Mouse (Mus musculus): ENCODE data around the gene Cbx8. TPM values are rescaled to one million over a fixed set of nuclear protein-coding genes. Genes with fewer than 3 reads are reported as not detected.

The Cbx8 gene
- polyA plus RNA-seq, 1 experiment = 6.0 TPM

- Histone ChIP-seq H3K4me3 (ENCODE audit: insufficient read depth, low read length) (no peak overlapping the region), H3K4me1 (ENCODE audit: control insufficient read depth, insufficient read depth, low read length) (no peaks in the 10 kb centered on the region), H3K27ac (ENCODE audit: insufficient read depth, low read length) (no peak overlapping the region)
- TF ChIP-seq CTCF (IDR thresholded peaks at IDR 0.05; ENCODE audit: extremely low read depth, insufficient read depth, low read length) (no peak), POLR2A (IDR thresholded peaks at IDR 0.05; ENCODE audit: extremely low read depth, insufficient read depth, low read length) (no peak)
Observed at GRCm38 (mm10) chr11:119021180-119021579, 19.6 kb downstream of the Cbx8 start.

- no peak overlapping the region for H3K27ac ChIP-seq (ENCODE audit: insufficient read depth, low read length)
- no peak for TF ChIP-seq CTCF (IDR thresholded peaks at IDR 0.05; ENCODE audit: extremely low read depth, insufficient read depth, low read length)
- no peak for TF ChIP-seq POLR2A (IDR thresholded peaks at IDR 0.05; ENCODE audit: extremely low read depth, insufficient read depth, low read length)
- no peak overlapping the region for H3K4me3 ChIP-seq (ENCODE audit: insufficient read depth, low read length)
- no peaks in the 10 kb centered on the region for H3K4me1 ChIP-seq (ENCODE audit: control insufficient read depth, insufficient read depth, low read length)
Observed at GRCm38 (mm10) chr11:119017506-119017905, 23.3 kb downstream of the Cbx8 start.

GRCm38 (mm10) chr11:119014455-119014854, 26.3 kb downstream of the Cbx8 start:
- no peak overlapping the region for H3K4me3 ChIP-seq (ENCODE audit: insufficient read depth, low read length)
- H3K27ac ChIP-seq (ENCODE audit: insufficient read depth, low read length) = no peak overlapping the region
- no peaks in the 10 kb centered on the region for H3K4me1 ChIP-seq (ENCODE audit: control insufficient read depth, insufficient read depth, low read length)
- TF ChIP-seq POLR2A (IDR thresholded peaks at IDR 0.05; ENCODE audit: extremely low read depth, insufficient read depth, low read length) (no peak), CTCF (IDR thresholded peaks at IDR 0.05; ENCODE audit: extremely low read depth, insufficient read depth, low read length) (no peak)

GRCm38 (mm10) chr11:119007461-119008456, 33.0 kb downstream of the Cbx8 start:
- Histone ChIP-seq H3K4me1 (ENCODE audit: control insufficient read depth, insufficient read depth, low read length) (no peaks in the 10 kb centered on the region), H3K4me3 (ENCODE audit: insufficient read depth, low read length) (no peak overlapping the region), H3K27ac (ENCODE audit: insufficient read depth, low read length) (no peak overlapping the region)
- no peak for TF ChIP-seq CTCF (IDR thresholded peaks at IDR 0.05; ENCODE audit: extremely low read depth, insufficient read depth, low read length)
- no peak for TF ChIP-seq POLR2A (IDR thresholded peaks at IDR 0.05; ENCODE audit: extremely low read depth, insufficient read depth, low read length)

GRCm38 (mm10) chr11:119006462-119006861, 34.3 kb downstream of the Cbx8 start:
- H3K4me1 ChIP-seq (ENCODE audit: control insufficient read depth, insufficient read depth, low read length) = no peaks in the 10 kb centered on the region
- H3K27ac ChIP-seq (ENCODE audit: insufficient read depth, low read length) = no peak overlapping the region
- TF ChIP-seq POLR2A (IDR thresholded peaks at IDR 0.05; ENCODE audit: extremely low read depth, insufficient read depth, low read length) = no peak
- TF ChIP-seq CTCF (IDR thresholded peaks at IDR 0.05; ENCODE audit: extremely low read depth, insufficient read depth, low read length) = no peak
- no peak overlapping the region for H3K4me3 ChIP-seq (ENCODE audit: insufficient read depth, low read length)

GRCm38 (mm10) chr11:119005547-119006275, 35.1 kb downstream of the Cbx8 start:
- H3K4me1 ChIP-seq (ENCODE audit: control insufficient read depth, insufficient read depth, low read length) = no peaks in the 10 kb centered on the region
- H3K27ac ChIP-seq (ENCODE audit: insufficient read depth, low read length) = no peak overlapping the region
- no peak overlapping the region for H3K4me3 ChIP-seq (ENCODE audit: insufficient read depth, low read length)
- TF ChIP-seq POLR2A (IDR thresholded peaks at IDR 0.05; ENCODE audit: extremely low read depth, insufficient read depth, low read length) = no peak
- TF ChIP-seq CTCF (IDR thresholded peaks at IDR 0.05; ENCODE audit: extremely low read depth, insufficient read depth, low read length) = no peak

GRCm38 (mm10) chr11:119001493-119002128, 39.2 kb downstream of the Cbx8 start:
- Histone ChIP-seq H3K4me1 (ENCODE audit: control insufficient read depth, insufficient read depth, low read length) (no peaks in the 10 kb centered on the region), H3K27ac (ENCODE audit: insufficient read depth, low read length) (no peak overlapping the region), H3K4me3 (ENCODE audit: insufficient read depth, low read length) (no peak overlapping the region)
- TF ChIP-seq CTCF (IDR thresholded peaks at IDR 0.05; ENCODE audit: extremely low read depth, insufficient read depth, low read length) (no peak), POLR2A (IDR thresholded peaks at IDR 0.05; ENCODE audit: extremely low read depth, insufficient read depth, low read length) (no peak)

GRCm38 (mm10) chr11:119000877-119001276, 39.9 kb downstream of the Cbx8 start:
- Histone ChIP-seq H3K4me1 (ENCODE audit: control insufficient read depth, insufficient read depth, low read length) (no peaks in the 10 kb centered on the region), H3K27ac (ENCODE audit: insufficient read depth, low read length) (no peak overlapping the region), H3K4me3 (ENCODE audit: insufficient read depth, low read length) (no peak overlapping the region)
- TF ChIP-seq POLR2A (IDR thresholded peaks at IDR 0.05; ENCODE audit: extremely low read depth, insufficient read depth, low read length) (no peak), CTCF (IDR thresholded peaks at IDR 0.05; ENCODE audit: extremely low read depth, insufficient read depth, low read length) (no peak)

GRCm38 (mm10) chr11:118999361-118999804, 41.4 kb downstream of the Cbx8 start:
- TF ChIP-seq CTCF (IDR thresholded peaks at IDR 0.05; ENCODE audit: extremely low read depth, insufficient read depth, low read length) = no peak
- TF ChIP-seq POLR2A (IDR thresholded peaks at IDR 0.05; ENCODE audit: extremely low read depth, insufficient read depth, low read length) = no peak
- Histone ChIP-seq H3K27ac (ENCODE audit: insufficient read depth, low read length) (no peak overlapping the region), H3K4me3 (ENCODE audit: insufficient read depth, low read length) (no peak overlapping the region; the same call in 1 of the 2 replicates)

More at GRCm38 (mm10) chr11:118999361-118999804, 41.4 kb downstream of the Cbx8 start:
- no peaks in the 10 kb centered on the region for H3K4me1 ChIP-seq (ENCODE audit: control insufficient read depth, insufficient read depth, low read length)
